Comparison of ENCODE assay signal across 9 mouse cellular contexts in the genomic region with DNA sequence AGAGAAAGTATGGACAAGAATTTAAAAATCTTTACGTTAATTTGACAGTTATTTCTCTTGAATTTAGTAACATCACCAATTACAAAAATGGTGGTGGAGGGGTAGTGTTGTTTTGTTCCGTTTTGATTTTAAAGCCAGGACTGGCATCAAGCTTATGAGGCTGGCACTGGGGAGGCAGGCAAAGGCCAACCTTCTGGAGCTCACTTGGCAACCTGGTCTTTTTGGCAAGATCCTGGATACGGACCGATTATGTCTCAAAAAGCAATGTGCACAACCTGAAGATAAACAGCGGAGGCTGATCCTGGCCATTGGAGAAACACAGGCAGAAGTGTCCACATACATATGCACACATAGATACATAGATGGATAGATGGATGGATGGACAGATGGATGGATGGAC. TPM values are rescaled to one million over a fixed set of nuclear protein-coding genes. Genes with fewer than 3 reads are reported as not detected.
DNase-seq lines count a peak whose midpoint lies in the region; ATAC-seq lines count a peak whose summit lies in the region.
"Had no signal": no experiment of that assay in that cellular context is flagged by ENCODE, and none has a peak within 500 bp of the region (broad histone marks: within the 10 kb centered on the region; RNA-seq: fewer than 3 reads in every experiment).

No protein-coding gene starts in this region.

- 0 out of 2 replicates have a peak overlapping the region, but pooled peaks have one; percentile 99 for H3K4me3 ChIP-seq in heart, embryonic 15.5 days
- peak overlapping the region; percentile 42 for H3K4me3 ChIP-seq in megakaryocyte, embryonic 14.5 days (replicated peaks)

- H3K9me3 ChIP-seq in heart, embryonic 15.5 days (replicated peaks): no peaks in the 10 kb centered on the region
- no peaks in the 10 kb centered on the region for H3K9me3 ChIP-seq in megakaryocyte, embryonic 14.5 days
- H3K9me3 ChIP-seq: embryonic facial prominence, embryonic 10.5 days had no signal

- H3K27me3 ChIP-seq in heart, embryonic 15.5 days: no peaks in the 10 kb centered on the region
- no peaks in the 10 kb centered on the region for H3K27me3 ChIP-seq in megakaryocyte, embryonic 14.5 days (replicated peaks)

- peaks cover 33% of the 10 kb centered on the region for H3K4me1 ChIP-seq in heart, embryonic 15.5 days (replicated peaks)
- H3K4me1 ChIP-seq in megakaryocyte, embryonic 14.5 days: peaks cover 50% of the 10 kb centered on the region

- 91% methylated on average over 5 of the region's 5 CpGs for WGBS in heart, embryonic 15.5 days

- peak overlapping the region; percentile 76 for H3K4me2 ChIP-seq in heart, embryonic 15.5 days

- no peak for DNase-seq in heart, postnatal 4 days
- DNase-seq in cerebellum, adult 9-10 months: peak; percentile 91
- DNase-seq in frontal cortex, postnatal 36 days (ENCODE audit: low spot score in 2 of 2): no peak
- DNase-seq in lung, postnatal 14 days: no peak
- DNase-seq: thymus, postnatal 25 days had no signal

- no peak for ATAC-seq in heart, embryonic 15.5 days (replicated peaks; ENCODE audit: insufficient number of reproducible peaks, insufficient read depth, low FRiP score, low read depth)
- no peak for ATAC-seq in megakaryocyte, adult 5-6 weeks (ENCODE audit: poor library complexity, severe bottlenecking)

- peaks cover 43% of the 10 kb centered on the region for H3K36me3 ChIP-seq in heart, embryonic 15.5 days
- H3K36me3 ChIP-seq in megakaryocyte, embryonic 14.5 days (replicated peaks; ENCODE audit: low read length): peaks cover 60% of the 10 kb centered on the region

- no peak overlapping the region for H3K9ac ChIP-seq in heart, embryonic 15.5 days

- no peak overlapping the region for H3K27ac ChIP-seq in heart, embryonic 15.5 days
- H3K27ac ChIP-seq: embryonic facial prominence, embryonic 10.5 days had no signal

RNA-seq across cellular contexts. Expression of a gene that starts 2.0 kb away (rescaled TPM):
- 31.0 and 31.4 TPM in 2 replicates for polyA plus RNA-seq in heart, embryonic 15.5 days (2015; fragmentation: Nextera tagmentation; extraction: Ambion mirVana)
- total RNA-seq in heart, postnatal 4 days (2021): 10 to 100 TPM; 50.8 to 51.1 TPM
- polyA plus RNA-seq in megakaryocyte, embryonic 14.5 days (2012; ENCODE audit: insufficient read depth, low replicate concordance): 2.3 TPM in 1 of 2 replicates, not detected in the other
- 65.5 and 73.3 TPM in 2 replicates for total RNA-seq in megakaryocyte, adult 5-6 weeks (2015)
- 75.7 and 80.7 TPM in 2 replicates for total RNA-seq in megakaryocyte, adult 5-6 weeks (2017)

RNA-seq across cellular contexts. Expression of a gene that starts 2.7 kb away (rescaled TPM):
- polyA plus RNA-seq in heart, embryonic 15.5 days (2015; fragmentation: Nextera tagmentation; extraction: Ambion mirVana): 1,399 and 1,970 TPM in 2 replicates
- total RNA-seq in heart, postnatal 4 days (2021): 1,000 to 10,000 TPM; 1,262 to 1,293 TPM
- 133 and 159 TPM in 2 replicates for polyA plus RNA-seq in megakaryocyte, embryonic 14.5 days (2012; ENCODE audit: insufficient read depth, low replicate concordance)
- 340 and 390 TPM in 2 replicates for total RNA-seq in megakaryocyte, adult 5-6 weeks (2015)
- total RNA-seq in megakaryocyte, adult 5-6 weeks (2017): 210 and 312 TPM in 2 replicates

RNA-seq across cellular contexts. Expression of a gene that starts 58.8 kb away (rescaled TPM):
- 7.3 and 7.4 TPM in 2 replicates for polyA plus RNA-seq in heart, embryonic 15.5 days (2015; fragmentation: Nextera tagmentation; extraction: Ambion mirVana)
- 10 to 100 TPM; 32.2 to 33.9 TPM for total RNA-seq in heart, postnatal 4 days (2021)
- polyA plus RNA-seq in megakaryocyte, embryonic 14.5 days (2012; ENCODE audit: insufficient read depth, low replicate concordance): 0.81 TPM in 1 of 2 replicates, not detected in the other
- 0.04 TPM in 1 of 2 replicates, not detected in the other for total RNA-seq in megakaryocyte, adult 5-6 weeks (2015)
- total RNA-seq in megakaryocyte, adult 5-6 weeks (2017): not detected in 2 replicates

Comparison
In these comparisons a context has a peak if more than half of its experiments do, and no peak if none do; other contexts are left out.
1. RNA of a gene that starts 58.8 kb away (total RNA-seq): 32.2 to 33.9 TPM in heart, postnatal 4 days; 0.04 TPM in megakaryocyte, adult 5-6 weeks; every median in the first group is over 10 times any median in the second.